Mouse (Mus musculus) B cell, adult 2 months (primary cell): ENCODE data around the gene Zbtb45.

Experiments
- DNase-seq, 2 experiments: peaks; one replicate each; pipeline ENCODE4 v3.0.0; 2022

The Zbtb45 gene

GRCm38 (mm10) chr7:13010005-13010908 is at the start of gene Zbtb45:
TSS of gene Zbtb45 (minus strand) at chr7:13010034.
- DNase-seq: no peak

- DNase-seq: no peak
These were observed 49.7 kb upstream of the Zbtb45 start for GRCm38 (mm10) chr7:13059536-13059935.

DNA sequence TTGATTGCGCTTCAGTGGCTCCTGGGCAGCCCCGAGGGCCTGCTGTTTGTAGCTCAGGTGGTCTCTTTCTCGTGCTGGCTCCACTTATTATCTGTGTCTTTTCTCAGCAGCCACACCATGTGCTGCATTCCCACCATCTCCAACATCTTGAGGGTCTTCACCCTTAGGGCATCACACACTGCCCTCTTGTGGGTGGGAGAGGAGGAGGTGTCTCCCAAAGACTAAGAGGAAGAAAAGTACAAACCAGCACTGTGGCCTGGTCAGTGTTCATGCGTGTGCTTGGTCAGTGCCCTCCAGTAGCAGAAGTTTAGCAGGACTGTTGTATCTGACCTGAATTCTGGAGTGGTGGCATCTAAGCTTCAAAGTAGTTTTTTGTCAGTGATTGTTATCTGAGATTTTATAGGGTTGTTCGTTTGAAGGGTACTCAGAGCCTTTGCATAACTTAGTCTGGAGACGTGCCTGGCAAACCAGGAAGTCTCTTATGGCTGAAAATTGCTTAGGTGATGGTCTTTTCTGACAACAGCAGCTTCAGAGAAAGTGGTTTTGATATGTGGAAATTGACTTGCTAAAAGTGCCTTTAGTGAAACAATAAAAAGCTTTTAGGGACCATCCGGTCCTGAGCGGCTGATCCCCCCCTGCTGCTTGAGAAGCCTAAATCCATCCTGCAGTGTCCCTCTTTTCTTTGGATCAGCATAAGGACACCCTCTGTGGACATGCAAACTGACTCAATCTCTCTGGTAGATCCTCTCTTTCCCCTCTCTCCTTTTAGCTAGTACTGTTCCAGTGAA is 47.3 kb upstream of the Zbtb45 start:
- no peak for DNase-seq

DNA sequence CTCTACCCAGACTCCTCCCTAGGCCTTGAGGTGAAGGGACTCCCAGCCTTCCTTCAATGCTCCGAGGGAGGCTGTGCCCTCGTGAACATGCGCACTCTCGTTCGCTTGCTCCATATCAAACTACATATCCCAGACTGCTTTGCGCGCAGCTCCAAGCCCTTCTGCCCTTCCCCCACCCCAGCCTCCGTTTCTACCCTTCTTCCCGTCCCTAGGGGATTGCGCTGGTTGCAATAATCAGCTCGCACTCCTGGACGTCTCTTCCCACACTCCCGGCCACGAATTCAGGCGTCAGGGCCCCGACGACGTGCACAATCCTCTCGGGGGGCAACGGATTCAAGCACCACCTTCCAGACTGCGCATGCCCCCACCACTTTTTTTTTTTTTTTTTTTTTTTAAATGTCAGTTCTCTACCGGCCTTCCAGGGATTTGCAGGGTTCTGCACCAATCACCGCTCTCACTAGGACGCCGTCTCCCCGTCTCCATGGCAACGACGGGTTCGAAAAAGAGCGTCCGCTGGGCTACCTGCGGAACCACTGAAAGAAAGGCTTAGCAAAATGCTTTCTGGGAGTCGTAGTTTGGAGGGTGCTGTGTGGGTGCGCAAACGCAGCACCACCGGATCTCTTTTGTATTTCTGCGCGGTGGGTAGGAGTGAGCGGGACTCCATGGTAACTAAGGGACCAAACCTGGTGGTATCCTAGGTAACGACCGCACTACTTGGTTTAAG is 44.6 kb upstream of the Zbtb45 start, which contains the start of gene Mzf1:
TSS of gene Mzf1 (minus strand) at position 478 of the 724 bp plus-strand sequence.
- peak; percentile 90 for DNase-seq

GRCm38 (mm10) chr7:13053961-13054286 is 44.1 kb upstream of the Zbtb45 start:
- DNase-seq: no peak

DNA sequence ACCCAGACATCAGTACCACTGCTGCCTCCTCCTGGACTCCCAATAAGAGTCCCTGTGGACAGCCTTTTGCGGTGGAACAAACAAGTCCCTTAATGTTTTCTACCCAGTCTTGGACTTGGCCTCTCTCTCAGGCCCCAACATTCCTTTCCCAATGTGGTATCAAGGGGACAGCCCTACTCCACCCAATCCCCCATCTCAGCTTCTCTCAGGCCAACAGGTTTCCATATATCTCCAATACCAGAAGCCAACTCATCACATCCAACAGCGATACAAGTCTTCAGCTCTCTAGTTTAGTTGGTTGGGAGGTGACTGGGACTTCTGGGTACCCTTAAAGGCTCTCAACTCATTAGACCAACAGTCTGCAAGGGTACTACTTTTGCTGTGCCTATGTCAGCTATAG is 43.7 kb upstream of the Zbtb45 start:
- DNase-seq: no peak

DNA sequence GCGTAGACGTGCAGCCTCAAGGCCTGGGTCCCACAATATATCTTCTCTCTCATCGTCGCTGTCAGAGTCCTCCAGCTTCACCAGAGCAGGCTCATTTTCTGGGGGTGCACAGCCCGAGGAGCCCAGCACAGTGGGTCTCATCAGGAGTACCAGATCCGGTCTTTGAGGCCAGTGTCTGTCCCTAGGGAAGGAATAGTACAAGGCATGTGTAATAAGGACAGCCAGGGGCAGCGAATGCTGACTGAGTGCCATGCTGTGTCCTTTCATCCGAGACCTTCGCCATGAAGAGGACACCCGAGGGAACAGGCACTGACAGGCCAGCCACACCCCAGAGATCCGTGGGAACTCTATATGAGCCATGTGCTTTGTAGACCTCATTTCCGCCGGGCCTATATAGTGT is 43.2 kb upstream of the Zbtb45 start:
- DNase-seq: no peak

- DNase-seq: peak; percentile 83 to 86
These were observed 36.2 kb upstream of the Zbtb45 start for GRCm38 (mm10) chr7:13046084-13046483.

- DNase-seq: no peak
These were observed 34.4 kb upstream of the Zbtb45 start for GRCm38 (mm10) chr7:13044254-13044625.

DNA sequence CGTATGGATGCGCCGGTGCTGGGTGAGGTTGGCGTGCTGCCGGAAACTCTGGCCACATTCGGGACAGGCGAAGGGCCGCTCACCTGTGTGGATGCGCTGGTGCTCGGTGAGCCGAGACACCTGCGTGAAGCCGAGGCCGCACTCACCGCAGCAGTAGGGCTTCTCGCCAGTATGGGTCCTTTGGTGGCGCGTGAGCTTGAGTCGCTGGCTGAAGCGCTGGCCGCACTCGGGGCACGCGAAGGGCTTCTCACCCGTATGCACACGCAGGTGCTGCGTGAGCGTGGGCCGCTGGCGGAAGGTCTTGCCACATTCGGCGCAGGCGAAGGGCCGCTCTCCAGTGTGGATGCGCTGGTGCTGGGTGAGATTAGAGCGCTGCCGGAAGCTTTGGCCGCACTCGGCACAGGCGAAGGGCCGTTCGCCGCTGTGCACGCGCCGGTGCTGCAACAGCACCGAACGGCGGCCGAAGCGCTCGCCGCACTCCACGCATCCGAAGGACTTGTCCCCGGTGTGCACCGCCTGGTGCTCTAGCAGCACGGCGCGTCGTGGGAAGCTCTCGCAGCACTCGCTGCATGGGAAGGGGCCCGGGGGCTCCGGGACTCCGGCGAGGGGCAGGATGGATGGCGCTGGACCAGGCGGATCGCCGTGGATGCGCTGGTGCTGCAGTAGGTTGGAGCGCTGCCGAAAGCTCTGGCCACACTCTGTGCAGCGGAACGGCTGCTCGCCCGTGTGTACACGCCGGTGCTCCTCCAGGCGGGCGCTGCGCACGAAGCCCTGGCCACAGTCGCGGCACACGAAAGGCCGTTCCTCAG is 33.8 kb upstream of the Zbtb45 start:
- DNase-seq: peak; percentile 11 to 25

GRCm38 (mm10) chr7:13043120-13043444 is 33.2 kb upstream of the Zbtb45 start:
- no peak for DNase-seq

DNA sequence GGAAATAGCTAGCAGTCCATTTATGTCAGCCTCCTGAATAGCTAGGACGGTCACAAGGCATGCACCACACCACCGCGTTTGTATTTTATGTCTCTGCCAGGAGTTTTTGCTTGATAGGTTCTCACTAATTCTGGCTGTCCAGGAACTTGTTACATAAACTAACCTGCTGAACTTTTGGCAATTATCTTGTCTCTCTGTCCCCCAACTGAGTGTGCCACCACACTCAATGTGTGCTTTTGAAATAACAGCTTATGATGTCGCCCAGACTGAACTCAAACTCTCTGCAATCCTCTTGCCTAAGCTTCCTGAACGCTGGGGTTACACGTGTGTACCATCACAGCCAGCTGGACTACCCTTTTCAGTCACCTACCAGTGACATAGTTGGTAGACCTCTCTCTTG is 32.7 kb upstream of the Zbtb45 start:
- no peak for DNase-seq

DNA sequence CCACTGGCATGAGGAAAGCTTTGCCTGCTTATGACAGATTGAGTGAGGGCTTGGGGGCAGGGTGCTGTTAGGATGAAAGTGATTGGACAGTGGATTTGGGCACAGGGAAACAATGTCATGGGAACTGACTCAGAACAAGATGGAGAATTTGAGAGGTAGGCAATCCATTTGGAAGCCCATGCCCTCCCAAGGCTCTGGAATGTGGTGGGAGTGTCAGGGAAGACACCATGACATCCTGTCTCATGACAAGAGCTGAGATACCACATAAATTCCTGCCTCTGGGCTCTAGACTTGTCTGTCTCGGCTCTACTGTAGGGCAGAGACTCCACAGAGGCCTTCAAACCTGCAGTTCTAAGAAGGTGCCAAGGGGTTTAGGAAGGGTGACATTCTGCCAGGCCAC is 31.4 kb upstream of the Zbtb45 start:
- DNase-seq: no peak

DNA sequence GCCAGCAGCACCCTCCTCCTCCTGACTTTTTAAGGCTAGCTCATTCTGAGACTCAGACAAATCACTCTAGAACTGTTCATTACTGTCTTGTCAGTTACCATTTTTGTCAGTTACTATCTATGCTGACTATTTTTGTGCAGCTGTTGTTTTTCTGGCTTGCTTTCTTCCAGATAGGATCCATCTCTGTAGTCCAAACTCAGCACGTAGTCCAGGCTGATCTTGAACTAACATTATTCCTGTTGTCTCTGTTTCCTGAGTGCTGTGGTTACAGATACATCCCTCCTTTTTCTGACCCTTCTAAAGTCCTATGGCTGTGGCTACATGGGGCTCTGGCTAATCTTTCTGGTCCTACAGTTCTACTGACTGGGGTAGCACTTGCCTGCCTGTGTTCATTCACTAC is 29.3 kb upstream of the Zbtb45 start:
- DNase-seq: no peak

DNA sequence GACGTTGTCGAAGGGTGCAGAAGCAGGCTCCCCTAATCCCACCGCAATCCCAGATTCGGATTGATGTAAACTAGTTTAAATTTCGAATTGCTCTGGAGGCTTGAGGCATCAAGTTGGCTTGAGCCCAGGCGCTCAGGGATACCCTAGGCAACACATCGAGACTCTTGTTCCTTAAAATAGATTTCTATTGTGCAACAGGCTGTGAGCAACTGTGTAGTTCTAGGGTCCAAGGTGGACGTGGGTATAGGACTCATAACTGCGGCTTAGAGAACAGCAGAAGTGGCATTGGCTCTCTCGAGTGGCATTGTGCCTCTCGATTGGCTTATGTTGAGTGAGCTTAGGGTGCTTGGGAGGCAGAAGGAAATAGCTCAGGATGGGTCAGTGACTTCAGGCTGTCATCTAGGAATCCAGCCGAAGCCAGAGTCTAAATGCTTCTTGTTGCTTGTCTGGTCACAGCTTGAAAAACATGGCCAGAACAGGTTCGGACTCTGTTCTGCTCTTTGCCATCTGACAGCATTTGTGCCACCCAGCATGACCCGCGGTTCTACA is 28.9 kb upstream of the Zbtb45 start:
- no peak for DNase-seq

GRCm38 (mm10) chr7:13037901-13038555 is 28.2 kb upstream of the Zbtb45 start, which contains the start of gene Ube2m:
TSS of gene Ube2m (minus strand) at chr7:13038275.
- peak; percentile 97 for DNase-seq

- DNase-seq: no peak
These were observed 27.5 kb upstream of the Zbtb45 start for GRCm38 (mm10) chr7:13037366-13037765.

DNA sequence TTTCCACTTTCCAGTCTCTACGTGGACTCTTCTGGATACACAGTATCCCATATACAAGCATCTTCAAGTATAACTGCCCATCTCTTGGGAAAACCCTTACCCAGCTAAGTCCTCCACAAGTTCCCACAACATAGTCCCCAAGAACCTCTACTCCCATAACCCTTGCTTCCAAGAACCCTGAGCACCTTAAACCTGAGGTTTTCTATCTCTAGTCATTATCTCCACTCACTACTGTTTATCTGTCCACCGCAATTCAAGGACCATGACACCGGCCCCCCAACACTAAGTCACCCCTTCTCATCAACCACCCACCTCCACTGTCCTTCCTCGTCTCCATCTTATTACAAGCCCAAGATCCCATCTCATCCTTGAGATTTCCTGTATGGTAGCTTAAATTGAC is 27.0 kb upstream of the Zbtb45 start:
- DNase-seq: no peak

DNA sequence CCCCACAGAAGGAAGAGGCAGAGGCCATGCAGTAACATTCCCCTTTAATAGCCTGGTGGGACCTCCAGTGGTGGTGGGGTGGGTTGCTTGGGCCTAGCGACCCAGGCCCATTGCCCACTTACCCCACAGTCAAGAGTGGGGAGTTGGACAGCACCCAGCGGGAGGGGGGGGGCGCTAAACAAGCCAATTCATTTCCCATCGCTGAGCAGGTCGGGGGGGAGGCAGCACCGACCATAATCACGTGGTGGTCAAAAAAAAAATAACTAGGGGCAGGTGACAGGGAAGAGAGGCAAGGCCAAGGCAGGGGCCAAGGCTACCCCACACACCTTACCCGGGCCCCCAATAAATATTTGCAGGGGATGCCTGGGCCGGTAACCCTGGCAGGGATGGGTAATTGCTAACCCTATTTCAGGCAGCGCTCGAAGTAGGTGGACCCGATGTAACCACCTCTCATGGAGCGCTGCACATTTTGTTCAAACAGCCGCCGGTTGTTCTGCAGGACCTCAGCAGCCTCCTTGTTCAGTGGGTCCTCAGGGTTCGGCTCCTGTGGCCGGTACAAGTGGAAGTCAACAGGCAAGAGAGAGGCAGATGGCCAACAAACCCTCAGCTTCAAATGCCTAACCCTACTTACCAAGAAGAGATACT is 25.5 kb upstream of the Zbtb45 start:
- DNase-seq: no peak

DNA sequence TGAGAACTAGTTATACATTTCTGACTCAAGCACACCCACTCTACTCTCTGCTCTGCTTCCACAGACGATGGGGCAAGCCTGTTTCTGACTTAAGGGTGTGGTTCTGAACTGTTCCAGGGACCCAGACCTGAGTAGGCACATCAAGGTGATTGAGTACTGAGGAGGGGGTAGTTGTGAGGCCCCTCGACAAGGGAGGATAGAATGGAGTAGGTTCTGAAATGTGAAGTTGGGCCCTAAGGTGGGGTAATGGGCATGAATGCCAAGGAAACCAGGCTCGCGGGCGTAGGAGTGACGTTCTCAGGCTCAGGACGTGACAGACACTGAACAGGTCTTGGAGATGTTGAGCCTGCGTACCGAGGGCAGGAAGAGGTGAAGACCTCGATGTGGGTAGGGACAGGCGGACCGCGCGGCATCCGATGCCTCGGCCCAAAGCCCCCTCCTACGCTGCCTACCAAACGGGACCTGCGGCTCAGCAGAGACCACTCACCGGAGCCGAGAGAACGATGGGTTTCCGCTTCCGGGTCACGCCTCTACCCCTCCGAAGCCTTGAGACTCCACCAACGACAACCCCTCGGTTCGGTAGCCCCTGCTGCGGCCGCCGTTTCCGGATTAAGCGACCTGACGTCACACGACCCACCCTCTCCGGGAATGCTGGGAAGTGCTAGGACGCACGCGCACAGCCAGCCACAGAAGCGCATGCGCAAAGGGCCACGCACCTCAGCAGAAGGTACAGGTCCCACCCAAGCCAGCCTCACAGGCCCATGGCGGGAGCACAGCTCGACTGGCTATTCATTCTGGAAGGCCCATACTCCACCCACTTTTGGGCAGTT is 24.5 kb upstream of the Zbtb45 start, which contains the start of gene Chmp2a:
TSS of gene Chmp2a (minus strand) at position 660 of the 830 bp plus-strand sequence.
- peak; percentile 97 for DNase-seq
